Mouse (Mus musculus) brain, embryonic 14.5 days (tissue): Measurements from ENCODE around the gene Sbk2.

ENCODE experiments used
- CTCF ChIP-seq: fragments of 200-500 bp; IDR thresholded peaks from 2 replicates; pipeline ENCODE4 v1.5.1; 2012; ENCODE audit warnings: inconsistent platforms, mild to moderate bottlenecking, moderate library complexity, borderline replicate concordance; ENCODE audit not compliant: insufficient read depth, insufficient read length; ENCODE audit errors: extremely low read depth
- POLR2A ChIP-seq: fragments of 200-500 bp; IDR thresholded peaks from 2 replicates; pipeline ENCODE4 v1.6.1; 2012; ENCODE audit warnings: mild to moderate bottlenecking, inconsistent platforms, borderline replicate concordance; ENCODE audit not compliant: poor library complexity, insufficient read depth, insufficient read length, severe bottlenecking; ENCODE audit errors: extremely low read depth

DNA sequence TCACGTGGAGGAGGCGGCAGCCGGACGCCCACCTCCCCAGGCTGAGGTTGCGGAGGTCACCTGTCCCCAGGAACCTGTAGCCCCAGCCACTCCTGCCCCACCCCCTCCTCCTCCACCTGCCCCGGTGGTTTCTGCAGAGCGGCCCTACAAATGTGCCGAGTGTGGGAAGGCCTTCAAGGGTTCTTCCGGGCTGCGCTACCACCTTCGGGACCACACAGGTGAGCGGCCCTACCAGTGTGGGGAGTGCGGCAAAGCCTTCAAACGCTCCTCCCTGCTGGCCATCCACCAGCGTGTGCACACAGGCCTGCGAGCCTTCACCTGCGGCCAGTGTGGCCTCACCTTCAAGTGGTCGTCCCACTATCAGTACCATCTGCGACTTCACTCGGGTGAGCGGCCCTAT lies 44.2 kb downstream of the Sbk2 start:
- TF ChIP-seq POLR2A: no peak
- no peak for TF ChIP-seq CTCF
